Mouse (Mus musculus) thymus, postnatal 10 days (tissue): ENCODE results near the gene Usp29.
"Not testable (repeated sequence)": the region's sequence is repeated elsewhere in the genome, so short reads cannot be mapped to it uniquely, and the experiment has no call there.

Experiments used
- DNase-seq, 2 experiments: peaks; one replicate each; pipeline ENCODE4 v3.0.0; 2021; ENCODE audit warnings: low spot score in 2 of 2

Gene Usp29

DNA sequence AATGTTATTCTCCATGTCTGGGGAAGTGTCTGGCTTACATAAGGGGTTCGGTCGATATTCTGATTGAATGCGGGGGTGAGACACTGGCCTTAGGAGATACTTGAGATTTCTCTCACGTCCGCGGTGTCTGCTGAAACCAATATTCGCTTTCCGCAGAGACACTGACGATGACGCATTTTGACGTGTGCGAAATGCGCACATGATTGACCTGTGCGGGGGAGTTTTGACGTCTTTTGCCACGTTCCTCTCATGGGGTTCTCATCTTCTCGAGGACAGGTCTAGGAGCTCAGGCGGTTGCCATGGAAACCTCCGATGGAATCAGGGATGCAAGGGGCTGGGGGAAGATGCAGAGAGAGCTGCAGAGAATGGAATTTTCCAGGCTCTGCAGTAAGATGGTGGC lies 144.1 kb downstream of the Usp29 start:
- DNase-seq, result no peak

DNA sequence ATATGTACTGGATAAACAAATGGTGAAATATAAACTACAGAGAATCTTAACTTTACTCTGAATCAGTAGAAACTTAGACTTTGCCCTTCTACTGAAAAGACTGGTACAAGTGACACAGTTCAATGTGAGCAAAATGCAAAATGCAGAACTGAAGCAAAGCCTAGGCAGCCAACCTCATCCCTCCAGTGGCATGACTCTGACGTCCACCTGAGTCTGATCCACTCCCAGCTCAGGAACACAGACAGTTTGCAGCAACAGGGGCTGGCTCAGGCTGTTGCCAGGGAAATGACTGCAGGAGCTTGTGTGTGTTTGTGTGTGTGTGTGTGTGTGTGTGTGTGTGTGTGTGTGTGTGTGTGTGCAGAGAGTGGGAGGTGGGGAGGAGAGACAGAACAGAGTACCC lies 147.8 kb downstream of the Usp29 start:
- no peak for DNase-seq

DNA sequence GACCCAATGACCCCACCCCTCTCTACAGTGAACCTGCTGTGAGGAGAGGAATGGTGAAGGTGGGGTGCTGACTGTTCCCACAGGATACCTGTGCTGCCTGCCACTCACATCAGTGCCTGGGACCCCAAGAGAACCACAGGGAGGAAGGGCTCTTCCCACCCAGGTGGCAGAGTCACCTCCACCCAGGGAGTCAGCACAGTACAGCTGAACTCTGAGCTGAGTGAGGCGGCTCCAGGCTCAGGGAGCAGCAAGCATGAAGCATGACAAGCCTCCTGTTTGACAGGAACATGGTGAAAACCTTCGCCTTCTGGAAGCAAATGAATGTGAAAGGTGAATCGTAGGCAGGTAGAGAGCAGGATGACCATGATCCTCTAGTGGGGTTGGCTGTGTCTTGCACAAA lies 148.5 kb downstream of the Usp29 start:
- DNase-seq, result not testable (repeated sequence)

DNA sequence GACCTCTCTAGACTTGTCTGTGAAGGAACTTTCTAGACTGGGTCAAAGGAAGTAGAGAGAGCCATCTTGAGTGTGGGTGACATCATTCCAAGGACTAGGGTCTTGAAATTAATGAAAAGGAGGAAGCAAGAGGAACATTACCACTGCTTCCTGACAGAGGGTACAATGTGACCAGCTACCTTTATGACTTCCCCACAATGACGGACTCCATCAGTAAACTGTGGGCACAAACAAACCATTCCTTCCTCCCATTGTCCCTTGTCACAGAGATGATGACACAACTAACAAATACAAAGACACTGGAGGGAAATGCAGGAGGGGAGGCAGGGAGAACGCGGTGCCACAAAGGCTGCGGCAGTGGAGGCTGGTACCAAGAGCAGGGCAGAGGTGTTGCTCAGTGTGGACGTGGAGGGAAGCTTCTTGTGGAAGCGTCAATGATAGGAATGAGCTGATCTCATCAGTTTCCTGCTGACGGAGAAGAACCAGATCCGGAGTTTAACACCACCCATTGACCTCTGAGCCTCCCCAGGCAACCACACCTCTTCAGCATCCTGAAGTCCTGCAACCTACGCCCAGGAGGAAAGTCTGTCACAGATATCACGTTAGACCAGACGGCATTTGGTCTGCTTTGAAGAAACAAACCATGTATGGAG lies 149.3 kb downstream of the Usp29 start:
- no peak for DNase-seq

DNA sequence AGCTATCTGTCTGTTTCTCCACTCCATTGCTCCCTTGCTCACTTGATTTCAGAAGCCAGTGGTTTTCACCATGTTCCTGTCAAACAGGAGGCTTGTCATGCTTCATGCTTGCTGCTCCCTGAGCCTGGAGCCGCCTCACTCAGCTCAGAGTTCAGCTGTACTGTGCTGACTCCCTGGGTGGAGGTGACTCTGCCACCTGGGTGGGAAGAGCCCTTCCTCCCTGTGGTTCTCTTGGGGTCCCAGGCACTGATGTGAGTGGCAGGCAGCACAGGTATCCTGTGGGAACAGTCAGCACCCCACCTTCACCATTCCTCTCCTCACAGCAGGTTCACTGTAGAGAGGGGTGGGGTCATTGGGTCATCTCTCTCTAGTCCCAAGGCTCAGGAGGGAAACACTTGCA lies 150.5 kb downstream of the Usp29 start:
- DNase-seq, result not testable (repeated sequence)

DNA sequence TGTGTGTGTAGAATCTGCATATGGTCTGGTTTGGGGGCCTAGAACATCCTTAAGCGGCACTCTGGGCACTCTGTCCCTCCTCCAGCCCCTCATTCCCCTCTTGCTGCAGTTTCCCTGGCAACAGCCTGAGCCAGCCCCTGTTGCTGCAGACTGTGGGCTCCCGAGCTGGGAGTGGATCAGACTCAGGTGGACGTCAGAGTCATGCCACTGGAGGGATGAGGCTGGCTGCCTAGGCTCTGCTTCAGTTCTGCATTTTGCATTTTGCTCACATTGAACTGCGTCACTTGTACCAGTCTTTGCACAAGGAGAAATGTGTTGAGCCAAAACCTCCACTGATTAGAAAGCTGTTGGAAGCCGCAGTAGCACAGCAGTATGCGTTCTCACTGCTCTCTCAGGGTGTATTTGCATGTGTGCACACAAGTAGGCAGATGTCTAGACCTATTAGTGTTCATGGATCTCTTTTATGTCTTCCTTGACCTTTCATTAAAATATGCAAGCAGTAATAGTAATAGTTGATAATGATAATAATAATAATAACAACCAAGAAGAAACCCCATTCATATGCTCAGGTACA lies 151.2 kb downstream of the Usp29 start:
- DNase-seq, result no peak

DNA sequence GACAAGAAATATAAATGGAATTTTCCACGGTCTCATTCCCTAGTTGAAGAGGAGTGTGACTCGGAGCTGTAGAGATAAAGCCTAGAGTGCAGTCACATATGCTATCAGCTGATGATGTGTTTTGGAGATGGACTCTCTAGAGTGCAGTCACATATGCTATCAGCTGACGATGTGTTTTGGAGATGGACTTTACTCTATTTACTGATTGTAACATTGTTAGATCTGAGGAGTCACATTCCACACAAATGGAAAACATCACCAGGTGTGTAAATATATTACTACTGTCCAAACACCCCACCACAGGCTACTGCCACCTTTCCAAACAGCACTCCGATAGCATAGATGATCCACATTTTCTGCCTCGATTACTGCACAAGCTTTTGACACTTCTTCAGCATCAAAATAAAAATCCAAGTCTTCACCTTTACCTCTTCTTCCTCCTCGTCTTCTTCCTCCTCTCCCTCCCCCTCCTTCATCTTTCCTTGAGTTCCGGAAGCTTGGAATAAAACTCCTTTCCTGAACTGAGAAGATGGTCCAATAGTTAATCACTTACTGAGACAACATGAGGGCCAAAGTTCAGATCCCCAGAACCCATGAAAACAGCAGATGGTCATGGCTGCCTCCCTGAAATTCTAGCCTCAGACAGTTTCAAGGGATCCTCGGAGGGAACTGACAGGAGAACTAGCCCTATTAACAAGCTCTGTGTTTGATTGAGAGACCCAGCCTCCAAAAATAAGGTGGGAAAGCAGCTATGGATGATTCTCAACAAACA lies 153.2 kb downstream of the Usp29 start:
- no peak for DNase-seq

DNA sequence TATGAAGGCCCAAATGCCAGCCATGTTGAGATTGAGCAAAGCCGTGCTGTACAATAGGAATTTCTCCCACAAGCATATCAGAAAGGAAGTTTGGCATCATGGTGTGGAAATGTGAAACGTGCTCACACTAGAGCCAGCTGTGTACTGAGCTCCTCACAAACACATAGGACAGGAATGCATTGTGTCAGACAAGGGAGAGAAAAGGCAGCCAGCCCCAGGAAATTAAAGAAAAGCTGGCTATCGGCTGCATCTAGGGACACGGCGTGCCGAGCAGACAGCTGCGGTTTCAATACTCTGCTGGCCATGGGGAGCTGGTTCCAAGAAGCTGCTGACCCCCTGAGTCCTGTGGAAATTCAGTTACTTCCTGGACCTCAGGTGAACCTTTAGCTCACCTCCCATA lies 155.0 kb downstream of the Usp29 start:
- DNase-seq, result no peak

- no peak for DNase-seq
Measured at GRCm38 (mm10) chr7:6886896-6887295, 156.5 kb downstream of the Usp29 start.

- no peak for DNase-seq
Measured at GRCm38 (mm10) chr7:6889871-6890270, 159.5 kb downstream of the Usp29 start.

- no peak for DNase-seq
Measured at GRCm38 (mm10) chr7:6891206-6891605, 160.8 kb downstream of the Usp29 start.

DNA sequence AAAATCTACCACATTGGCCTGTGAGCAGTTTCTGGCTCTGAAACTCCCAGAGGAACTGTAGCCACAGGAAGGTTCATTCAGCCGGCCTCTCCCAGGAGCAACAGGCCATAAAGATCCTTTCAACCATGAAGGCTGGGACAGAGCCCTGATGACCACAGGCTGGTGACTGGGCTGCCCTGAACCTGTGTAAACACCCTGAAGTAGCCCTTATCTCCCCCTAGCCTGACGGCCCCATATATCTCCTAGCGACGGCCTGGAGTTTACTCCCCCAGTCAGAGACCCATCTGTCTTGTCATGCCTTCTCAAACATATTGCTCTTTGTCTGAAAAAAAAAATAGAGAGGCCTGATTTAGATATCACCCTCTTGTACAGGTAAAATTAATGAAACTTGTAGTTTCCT lies 166.6 kb downstream of the Usp29 start:
- DNase-seq, result not testable (repeated sequence)

DNA sequence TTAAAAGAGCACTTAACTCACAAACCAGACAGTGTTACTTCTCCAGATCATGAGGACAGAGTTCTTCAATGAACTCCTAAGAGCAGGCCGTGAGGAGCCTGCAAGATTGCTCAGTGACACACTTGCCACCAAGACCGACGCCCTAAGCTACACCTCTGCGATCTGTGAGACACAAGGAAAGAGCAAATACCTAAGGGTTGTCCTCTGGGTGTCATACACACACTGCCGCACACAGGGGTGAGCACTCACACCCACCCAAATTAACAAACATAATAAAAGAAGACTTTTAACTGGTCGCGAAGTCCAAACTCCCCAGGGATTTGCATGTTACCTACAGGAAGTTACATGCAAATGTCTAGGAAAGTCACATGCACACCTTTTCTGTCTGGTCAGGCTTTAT lies 170.3 kb downstream of the Usp29 start:
- DNase-seq, result no peak

GRCm38 (mm10) chr7:6903489-6903888 lies 173.1 kb downstream of the Usp29 start:
- no peak for DNase-seq

DNA sequence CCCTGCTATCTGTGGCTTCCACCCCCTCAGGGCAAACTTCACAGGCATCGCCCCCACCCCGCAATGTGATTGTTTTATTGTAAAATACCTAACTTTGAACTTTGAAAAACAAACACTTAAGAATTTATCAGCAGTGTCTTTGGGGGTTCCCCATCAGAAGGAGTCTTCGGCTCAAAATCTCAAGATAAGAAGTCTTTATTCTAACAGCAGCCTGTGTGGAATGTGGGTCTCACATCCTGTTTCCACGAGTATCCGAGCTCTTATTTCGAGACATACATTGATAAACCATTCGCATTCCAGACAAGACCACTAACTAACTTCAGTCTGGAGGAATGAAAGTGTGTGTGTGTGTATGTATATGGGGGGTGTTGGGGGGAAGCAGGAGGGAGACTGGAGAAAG lies 180.1 kb downstream of the Usp29 start:
- DNase-seq, result no peak

GRCm38 (mm10) chr7:6911731-6912130 lies 181.4 kb downstream of the Usp29 start:
- no peak for DNase-seq

DNA sequence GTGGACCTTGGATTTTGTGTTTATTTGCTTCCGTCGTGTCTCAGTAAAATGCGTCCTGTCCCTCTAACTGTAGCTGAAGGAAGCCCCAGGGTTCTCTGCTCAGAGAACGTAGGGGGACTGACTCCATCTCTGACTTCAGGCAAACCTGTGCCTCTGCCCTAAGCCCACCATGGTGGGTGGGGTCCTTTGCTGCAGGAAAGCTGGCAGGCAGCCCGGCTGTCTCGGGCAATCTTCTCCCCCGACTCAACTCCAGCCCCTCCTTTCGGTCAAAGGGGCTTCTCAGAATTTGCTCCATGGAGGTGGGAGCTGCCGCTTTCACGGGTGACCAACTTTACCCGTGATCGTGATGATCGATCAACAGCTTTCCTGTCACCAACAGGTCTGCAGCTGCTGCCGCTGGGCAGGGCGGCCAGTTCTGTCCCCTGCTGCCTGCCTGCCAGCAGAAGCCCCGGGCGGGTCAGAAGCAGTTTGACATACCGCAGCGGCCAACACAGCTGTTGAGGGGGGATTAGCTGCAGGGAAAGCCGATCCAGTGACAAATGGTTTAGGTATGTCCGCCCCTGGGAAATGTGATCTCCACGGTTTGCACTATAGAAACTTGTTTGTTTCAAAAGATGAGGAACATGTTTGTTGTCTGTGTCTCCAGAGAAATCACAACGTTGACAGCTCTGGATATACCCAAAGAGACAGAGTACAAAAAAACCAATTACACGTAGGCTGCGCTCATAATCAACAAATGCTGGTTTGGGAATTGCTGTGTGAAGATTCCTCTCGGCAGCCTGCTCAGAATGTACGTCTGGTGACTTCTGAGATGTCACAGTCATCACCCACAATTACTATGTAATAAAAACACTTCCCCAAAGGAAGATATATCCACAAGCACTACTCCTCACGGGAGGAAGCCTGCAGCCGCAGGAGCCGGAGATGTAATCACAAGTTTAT lies 183.3 kb downstream of the Usp29 start:
- no peak for DNase-seq

GRCm38 (mm10) chr7:6917126-6917525 lies 186.7 kb downstream of the Usp29 start:
- no peak for DNase-seq

- DNase-seq, result peak in 1 of 2 experiments; percentile 33
Measured at GRCm38 (mm10) chr7:6918267-6918666, 187.9 kb downstream of the Usp29 start.

- no peak for DNase-seq
Measured at GRCm38 (mm10) chr7:6919131-6919870, 188.9 kb downstream of the Usp29 start.

DNA sequence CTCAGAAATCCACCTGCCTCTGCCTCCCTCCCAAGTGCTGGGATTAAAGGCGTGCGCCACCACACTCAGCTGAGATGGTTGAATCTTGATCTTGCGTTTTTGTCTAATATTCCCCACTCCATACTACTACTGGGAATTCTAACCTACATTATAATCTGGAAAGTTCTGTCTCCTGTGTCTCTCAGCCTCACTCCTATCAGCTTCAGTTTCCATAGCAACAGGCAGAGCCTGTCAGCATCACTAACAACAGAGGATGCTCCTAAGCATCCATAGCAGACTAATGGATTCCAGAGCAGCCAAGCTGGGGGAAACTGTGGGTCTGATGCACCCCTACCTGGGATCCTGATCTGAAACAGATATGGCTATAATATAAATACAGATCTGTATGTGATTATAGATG lies 193.1 kb downstream of the Usp29 start:
- no peak for DNase-seq
